Mouse (Mus musculus) liver, adult 2 months (tissue): ENCODE results near the gene Filip1. TPM values are rescaled to one million over a fixed set of nuclear protein-coding genes. Genes with fewer than 3 reads are reported as not detected.
A peak's percentile ranks its signal among the peaks of the same experiment; 100 is the strongest.

ENCODE experiments used
- DNase-seq: peaks from one replicate; pipeline ENCODE4 v3.0.0-alpha.2; 2011; ENCODE audit warnings: low read depth, low spot score; ENCODE audit errors: extremely low read depth
- H3K27ac ChIP-seq: fragments of 200-500 bp; replicated peaks from 2 replicates; pipeline ENCODE4 v1.5.1; 2012; ENCODE audit warnings: low read depth, mild to moderate bottlenecking, control low read depth, inconsistent platforms, low read length; ENCODE audit not compliant: insufficient read depth
- H3K27me3 ChIP-seq: fragments of 200-500 bp; 2 replicates; pipeline ENCODE4 v1.6.1; 2012; ENCODE audit warnings: mild to moderate bottlenecking, moderate library complexity, low read length, inconsistent platforms; ENCODE audit not compliant: control insufficient read depth, insufficient read depth
- H3K36me3 ChIP-seq: fragments of 200-500 bp; 2 replicates; pipeline ENCODE4 v1.6.1; 2012; ENCODE audit warnings: low read length, inconsistent platforms; ENCODE audit not compliant: control insufficient read depth, insufficient read depth
- H3K4me1 ChIP-seq: fragments of 200-500 bp; 2 replicates; pipeline ENCODE4 v1.6.1; 2011; ENCODE audit warnings: low read length; ENCODE audit not compliant: control insufficient read depth, insufficient read depth
- H3K4me3 ChIP-seq: fragments of 200-500 bp; 2 replicates; pipeline ENCODE4 v1.5.1; 2011; ENCODE audit warnings: low read depth, mild to moderate bottlenecking, control low read depth, low read length, moderate library complexity; ENCODE audit not compliant: insufficient read depth
- H3K79me2 ChIP-seq: fragments of 200-500 bp; 2 replicates; pipeline ENCODE4 v1.6.1; 2012; ENCODE audit warnings: inconsistent platforms, mild to moderate bottlenecking, low read length, moderate library complexity; ENCODE audit not compliant: control insufficient read depth, insufficient read depth
- H3K9ac ChIP-seq: fragments of 200-500 bp; 2 replicates; pipeline ENCODE4 v1.6.1; 2012; ENCODE audit warnings: low read depth, mild to moderate bottlenecking, control low read depth, inconsistent platforms, low read length
- CTCF ChIP-seq: fragments of 200-500 bp; IDR thresholded peaks from 2 replicates; pipeline ENCODE4 v1.5.1; 2011; ENCODE audit warnings: low read depth, low read length, control low read depth
- POLR2A ChIP-seq: fragments of 200-500 bp; IDR thresholded peaks from 2 replicates; pipeline ENCODE4 v1.6.1; 2011; ENCODE audit warnings: low read length, control low read depth; ENCODE audit not compliant: insufficient read depth; ENCODE audit errors: extremely low read depth
- WGBS: fragments of 180-500 bp; shearing (Covaris S2); methylation state at CpG from one replicate; pipeline ENCODE4 v1.1.7; 2018; 5-methylcytosine and 5-hydroxymethylcytosine counted together
- polyA plus RNA-seq: library from polyadenylated mRNA; depleted of rRNA; stranded (reverse); fragments of >200 nt; gene quantifications from 2 replicates; pipeline ENCODE4 v1.2.3, GENCODE M21; 2012
- total RNA-seq: library from RNA; depleted of rRNA; stranded (reverse); fragments of >200 nt; gene quantifications from 2 replicates; pipeline ENCODE4 v1.2.3, GENCODE M21; 2014

The Filip1 gene
- total and polyA plus RNA-seq, 2 experiments = 0.10 to 1.2 TPM

- DNase-seq = no peak
- H3K9ac ChIP-seq = no peak overlapping the region
- H3K36me3 ChIP-seq = no peaks in the 10 kb centered on the region
- H3K27ac ChIP-seq = no peak overlapping the region
- H3K27me3 ChIP-seq = no peaks in the 10 kb centered on the region
- H3K4me1 ChIP-seq = peaks cover 3% of the 10 kb centered on the region; the same call in 1 of the 2 replicates
- H3K4me3 ChIP-seq = no peak overlapping the region
- TF ChIP-seq POLR2A (no peak), CTCF (no peak)
- H3K79me2 ChIP-seq = no peaks in the 10 kb centered on the region
- 78% methylated on average over 3 of the region's 3 CpGs for WGBS
These were observed 7.8 kb upstream of the Filip1 start for GRCm38 (mm10) chr9:80020429-80020828.

GRCm38 (mm10) chr9:80012016-80012415, 635 bp downstream of the Filip1 start:
- Histone ChIP-seq H3K79me2 (no peaks in the 10 kb centered on the region), H3K27me3 (no peaks in the 10 kb centered on the region), H3K27ac (no peak overlapping the region), H3K4me1 (no peaks in the 10 kb centered on the region), H3K9ac (no peak overlapping the region), H3K36me3 (no peaks in the 10 kb centered on the region), H3K4me3 (no peak overlapping the region)
- TF ChIP-seq CTCF (no peak), POLR2A (no peak)
- WGBS = 90% methylated on average over 13 of the region's 13 CpGs
- no peak for DNase-seq

- peak; percentile 91 for TF ChIP-seq CTCF
- TF ChIP-seq POLR2A = no peak
- Histone ChIP-seq H3K4me3 (no peak overlapping the region), H3K27ac (no peak overlapping the region), H3K27me3 (no peaks in the 10 kb centered on the region), H3K4me1 (no peaks in the 10 kb centered on the region), H3K9ac (no peak overlapping the region), H3K79me2 (no peaks in the 10 kb centered on the region), H3K36me3 (no peaks in the 10 kb centered on the region)
- WGBS = 49% methylated on average over 14 of the region's 14 CpGs
- DNase-seq = peak; percentile 43
These were observed 10.1 kb downstream of the Filip1 start for GRCm38 (mm10) chr9:80002394-80003188.

- Histone ChIP-seq H3K9ac (no peak overlapping the region), H3K36me3 (no peaks in the 10 kb centered on the region), H3K27ac (no peak overlapping the region), H3K27me3 (no peaks in the 10 kb centered on the region), H3K4me3 (no peak overlapping the region), H3K4me1 (no peaks in the 10 kb centered on the region), H3K79me2 (no peaks in the 10 kb centered on the region)
- DNase-seq = no peak
- 81% methylated on average over 6 of the region's 6 CpGs for WGBS
- TF ChIP-seq POLR2A (no peak), CTCF (no peak)
These were observed 15.4 kb downstream of the Filip1 start for GRCm38 (mm10) chr9:79997282-79997681.

- 91% methylated on average over 5 of the region's 5 CpGs for WGBS
- Histone ChIP-seq H3K9ac (no peak overlapping the region), H3K4me3 (no peak overlapping the region), H3K27me3 (no peaks in the 10 kb centered on the region), H3K4me1 (no peaks in the 10 kb centered on the region), H3K79me2 (no peaks in the 10 kb centered on the region), H3K27ac (no peak overlapping the region), H3K36me3 (no peaks in the 10 kb centered on the region)
- TF ChIP-seq POLR2A = no peak
- no peak for TF ChIP-seq CTCF
- DNase-seq = no peak
These were observed 18.4 kb downstream of the Filip1 start for GRCm38 (mm10) chr9:79994296-79994695.

- no peak overlapping the region for H3K9ac ChIP-seq
- no peak overlapping the region for H3K4me3 ChIP-seq
- no peaks in the 10 kb centered on the region for H3K4me1 ChIP-seq
- no peak for TF ChIP-seq POLR2A
- no peak for TF ChIP-seq CTCF
- WGBS = 83% methylated on average over 4 of the region's 4 CpGs
- DNase-seq = no peak
- no peaks in the 10 kb centered on the region for H3K79me2 ChIP-seq
- H3K36me3 ChIP-seq = no peaks in the 10 kb centered on the region
- no peak overlapping the region for H3K27ac ChIP-seq
- no peaks in the 10 kb centered on the region for H3K27me3 ChIP-seq
These were observed 19.6 kb downstream of the Filip1 start for GRCm38 (mm10) chr9:79993066-79993465.
